Mouse (Mus musculus) CD4-positive helper T cell, adult 2 months (primary cell): ENCODE results near the gene Krtap5-2.
"Not testable (repeated sequence)": the region's sequence is repeated elsewhere in the genome, so short reads cannot be mapped to it uniquely, and the experiment has no call there.

ENCODE experiments used
- DNase-seq: peaks from one replicate; pipeline ENCODE4 v3.0.0-alpha.2; 2012; ENCODE audit warnings: low read depth, missing footprints, low spot score

Krtap5-2 gene

GRCm38 (mm10) chr7:142140696-142141095 lies 35.1 kb downstream of the Krtap5-2 start:
- DNase-seq: no peak

GRCm38 (mm10) chr7:142135934-142136333 lies 39.9 kb downstream of the Krtap5-2 start, which contains the start of gene Gm39115:
Gene Gm39115, minus strand, starts transcription at chr7:142136034.
- not testable (repeated sequence) for DNase-seq

GRCm38 (mm10) chr7:142134206-142134995 lies 41.4 kb downstream of the Krtap5-2 start:
- DNase-seq: no peak

- DNase-seq: no peak
These were observed 47.0 kb downstream of the Krtap5-2 start for GRCm38 (mm10) chr7:142128843-142129242.
